Mouse (Mus musculus) mammary gland, adult 2 months (tissue): ENCODE data around the gene Pls1. TPM values are rescaled to one million over a fixed set of nuclear protein-coding genes. Genes with fewer than 3 reads are reported as not detected.

Source experiments
- polyA plus RNA-seq: library from polyadenylated mRNA; depleted of rRNA; stranded (reverse); fragments of >200 nt; gene quantifications from 2 replicates; pipeline ENCODE4 v1.2.3, GENCODE M21; 2012; ENCODE audit warnings: low replicate concordance; rRNA removed

The Pls1 gene
- polyA plus RNA-seq = 0.26 and 0.46 TPM in 2 replicates

GRCm38 (mm10) chr9:95844825-95845460 lies at the start of gene Pls1:
Gene Pls1 (minus strand): TSS chr9:95845311.

GRCm38 (mm10) chr9:95857414-95858026 lies 12.4 kb upstream of the Pls1 start, which contains the start of gene Atr:
Gene Atr (plus strand): TSS chr9:95857597.

GRCm38 (mm10) chr9:95750037-95750511 lies 95.0 kb downstream of the Pls1 start, which contains the start of gene Trpc1:
Gene Trpc1 (minus strand): TSS chr9:95750375.

Other genes starting within 250 kb of the Pls1 start
- gene Pcolce2, start 207.7 kb downstream of the Pls1 start, polyA plus RNA-seq = 3.2 and 5.2 TPM in 2 replicates
- 1.4 and 2.8 TPM in 2 replicates for gene Trpc1, start 94.9 kb downstream of the Pls1 start, polyA plus RNA-seq
- 1.4 and 3.2 TPM in 2 replicates for gene Atr, start 12.3 kb upstream of the Pls1 start, polyA plus RNA-seq
- 2.7 and 6.5 TPM in 2 replicates for gene Xrn1, start 109.4 kb upstream of the Pls1 start, polyA plus RNA-seq